ENCODE assay signal across 24 mouse cellular contexts in genomic region chr17:46993625-46994024, GRCm38 (mm10). TPM values are rescaled to one million over a fixed set of nuclear protein-coding genes. Genes with fewer than 3 reads are reported as not detected.
DNase-seq lines count a peak whose midpoint lies in the region; ATAC-seq and TF ChIP-seq lines count a peak whose summit lies in the region.
"Had no signal": no experiment of that assay in that cellular context is flagged by ENCODE, and none has a peak within 500 bp of the region (broad histone marks: within the 10 kb centered on the region; RNA-seq: fewer than 3 reads in every experiment).

No protein-coding gene starts in this region.

- no peak for TF ChIP-seq RAD21 in CH12.LX (IDR thresholded peaks at IDR 0.05; ENCODE audit: low read depth, low read length)

- no peak overlapping the region for H3K4me3 ChIP-seq in liver, adult 2 months (ENCODE audit: insufficient read depth, low read depth, low read length)
- H3K4me3 ChIP-seq in liver, embryonic 11.5 days (ENCODE audit: low read depth, low read length), result no peak overlapping the region
- no peak overlapping the region for H3K4me3 ChIP-seq in CH12.LX (replicated peaks in 1 of 3; ENCODE audit: low read depth in 2 of 3, low read length in 2 of 3, poor library complexity in 1 of 3)
- H3K4me3 ChIP-seq in liver, embryonic 13.5 days (replicated peaks), result no peak overlapping the region
- no peak overlapping the region for H3K4me3 ChIP-seq in liver, embryonic 16.5 days (ENCODE audit: low read depth, low read length)
- no peak overlapping the region for H3K4me3 ChIP-seq in hindbrain, embryonic 14.5 days (replicated peaks; ENCODE audit: low read length)
- H3K4me3 ChIP-seq: embryonic facial prominence, embryonic 10.5 days; embryonic facial prominence, embryonic 12.5 days; forebrain, embryonic 13.5 days had no signal

- no peak overlapping the region for H3K4me2 ChIP-seq in liver, embryonic 11.5 days
- no peak overlapping the region for H3K4me2 ChIP-seq in CH12.LX (ENCODE audit: insufficient read depth, low read depth, poor library complexity, severe bottlenecking)
- no peak overlapping the region for H3K4me2 ChIP-seq in liver, embryonic 13.5 days
- no peak overlapping the region for H3K4me2 ChIP-seq in liver, embryonic 16.5 days (ENCODE audit: low read depth, low read length)
- H3K4me2 ChIP-seq in hindbrain, embryonic 14.5 days (replicated peaks), result no peak overlapping the region
- H3K4me2 ChIP-seq: embryonic facial prominence, embryonic 12.5 days; forebrain, embryonic 13.5 days had no signal

- no peak for TF ChIP-seq POLR2A in liver, adult 2 months (IDR thresholded peaks at IDR 0.05; ENCODE audit: extremely low read depth, insufficient read depth, low read length)
- TF ChIP-seq POLR2A in CH12.LX (IDR thresholded peaks at IDR 0.05; ENCODE audit: low read depth, low read length), result no peak

- peaks cover 24% of the 10 kb centered on the region for H3K79me2 ChIP-seq in liver, adult 2 months (ENCODE audit: control insufficient read depth, insufficient read depth, low read length)
- H3K79me2 ChIP-seq in CH12.LX (replicated peaks; ENCODE audit: control insufficient read depth, extremely low read depth, insufficient read depth, poor library complexity, severe bottlenecking), result peaks cover 34% of the 10 kb centered on the region

- H3K27ac ChIP-seq in liver, adult 2 months (replicated peaks; ENCODE audit: insufficient read depth, low read depth, low read length), result peak overlapping the region; percentile 89
- H3K27ac ChIP-seq in liver, embryonic 11.5 days (ENCODE audit: low read depth, low read length), result no peak overlapping the region
- H3K27ac ChIP-seq in CH12.LX (ENCODE audit: insufficient read depth, low read depth), result 0 out of 2 replicates have a peak overlapping the region, but pooled peaks have one; percentile 13
- peak overlapping the region; percentile 69 for H3K27ac ChIP-seq in liver, embryonic 13.5 days
- H3K27ac ChIP-seq in liver, embryonic 16.5 days (ENCODE audit: low read length), result peak overlapping the region; percentile 73
- H3K27ac ChIP-seq in hindbrain, embryonic 14.5 days, result no peak overlapping the region
- H3K27ac ChIP-seq: embryonic facial prominence, embryonic 10.5 days; embryonic facial prominence, embryonic 12.5 days; forebrain, embryonic 13.5 days had no signal

- dilution Hi-C loops in CH12.LX (cut with MboI; ENCODE audit: extremely low pct_ligation_motif_present, extremely low pct_unique_long_range_greater_than_20kb, low sequenced_read_pairs), result no loop called here

- in situ Hi-C loops in CH12.LX (cut with MboI; ENCODE audit: low pct_ligation_motif_present, low pct_unique_long_range_greater_than_20kb, low sequenced_read_pairs), result loop anchor here (25.0 kb wide), 1 partner anchor 756 kb away; the partner anchor contains the start of genes Polr1c and Yipf3

- peaks cover 41% of the 10 kb centered on the region for H3K36me3 ChIP-seq in liver, adult 2 months (ENCODE audit: control insufficient read depth, insufficient read depth, low read length)
- peaks cover 45% of the 10 kb centered on the region for H3K36me3 ChIP-seq in liver, embryonic 11.5 days (ENCODE audit: control insufficient read depth, insufficient read depth, low read length)
- H3K36me3 ChIP-seq in CH12.LX (replicated peaks in 1 of 2; ENCODE audit: control insufficient read depth in 1 of 2, insufficient read depth in 1 of 2, low read length in 1 of 2), result peaks cover 61 to 92% of the 10 kb centered on the region in 2 experiments
- H3K36me3 ChIP-seq in liver, embryonic 13.5 days, result peaks cover 92% of the 10 kb centered on the region
- peaks cover 19% of the 10 kb centered on the region for H3K36me3 ChIP-seq in liver, embryonic 16.5 days (ENCODE audit: control insufficient read depth, insufficient read depth)
- peaks cover 64% of the 10 kb centered on the region for H3K36me3 ChIP-seq in hindbrain, embryonic 14.5 days (replicated peaks; ENCODE audit: control insufficient read depth, insufficient read depth)

- TF ChIP-seq CTCF in liver, adult 2 months (IDR thresholded peaks at IDR 0.05; ENCODE audit: low read depth, low read length), result no peak
- no peak for TF ChIP-seq CTCF in CH12.LX (conservative IDR thresholded peaks at IDR 0.05 in 1 of 2, IDR thresholded peaks at IDR 0.05 in 1 of 2; ENCODE audit: low read depth in 2 of 2, low read length in 2 of 2)

- TF ChIP-seq EP300 in CH12.LX (IDR thresholded peaks at IDR 0.05; ENCODE audit: low read length), result no peak

- no peak for ATAC-seq in liver, embryonic 11.5 days (replicated peaks; ENCODE audit: low FRiP score)
- ATAC-seq in liver, embryonic 13.5 days (ENCODE audit: low read depth), result no peak
- no peak for ATAC-seq in liver, embryonic 16.5 days (ENCODE audit: low read depth)
- no peak for ATAC-seq in hindbrain, embryonic 14.5 days (ENCODE audit: low FRiP score)
- ATAC-seq: activated CD4-positive, CD25-positive, alpha-beta regulatory T cell, adult 4 months; forebrain, embryonic 13.5 days; forebrain, embryonic 16.5 days; Patski had no signal

- no peaks in the 10 kb centered on the region for H3K27me3 ChIP-seq in liver, adult 2 months (ENCODE audit: control insufficient read depth, insufficient read depth, low read length)
- no peaks in the 10 kb centered on the region for H3K27me3 ChIP-seq in liver, embryonic 11.5 days (replicated peaks; ENCODE audit: control insufficient read depth, insufficient read depth, low read length)
- H3K27me3 ChIP-seq in CH12.LX (replicated peaks), result no peaks in the 10 kb centered on the region
- no peaks in the 10 kb centered on the region for H3K27me3 ChIP-seq in liver, embryonic 13.5 days
- no peaks in the 10 kb centered on the region for H3K27me3 ChIP-seq in liver, embryonic 16.5 days (ENCODE audit: control insufficient read depth, insufficient read depth, low read depth, low read length)
- no peaks in the 10 kb centered on the region for H3K27me3 ChIP-seq in hindbrain, embryonic 14.5 days (ENCODE audit: control insufficient read depth, insufficient read depth, low read length)
- H3K27me3 ChIP-seq: embryonic facial prominence, embryonic 12.5 days; forebrain, embryonic 13.5 days; Patski had no signal

- no peak overlapping the region for H3K9ac ChIP-seq in liver, adult 2 months (ENCODE audit: low read depth, low read length)
- H3K9ac ChIP-seq in liver, embryonic 11.5 days (ENCODE audit: low read depth, low read length), result no peak overlapping the region
- no peak overlapping the region for H3K9ac ChIP-seq in CH12.LX (ENCODE audit: insufficient read depth, low read depth)
- no peak overlapping the region for H3K9ac ChIP-seq in liver, embryonic 13.5 days
- H3K9ac ChIP-seq in liver, embryonic 16.5 days (ENCODE audit: low read depth, low read length), result no peak overlapping the region
- no peak overlapping the region for H3K9ac ChIP-seq in hindbrain, embryonic 14.5 days
- H3K9ac ChIP-seq: embryonic facial prominence, embryonic 12.5 days; forebrain, embryonic 13.5 days had no signal

- DNase-seq in liver, adult 2 months (ENCODE audit: extremely low read depth, low read depth, low spot score), result peak; percentile 72
- DNase-seq in liver, embryonic 11.5 days (ENCODE audit: low spot score), result no peak
- DNase-seq in CH12.LX (ENCODE audit: extremely low read depth), result no peak
- DNase-seq in liver, embryonic 13.5 days, result no peak
- no peak for DNase-seq in frontal cortex, postnatal 25 days (ENCODE audit: low spot score in 2 of 2)
- no peak for DNase-seq in hindbrain, embryonic 14.5 days (ENCODE audit: low spot score)
- DNase-seq in cerebellum, adult 8-10 months, result no peak
- DNase-seq: adrenal gland, adult 8-10 months; adrenal gland, postnatal 14 days; adrenal gland, postnatal 36 days; cerebellum, adult 11-12 months; cerebellum, adult 2 months; cerebellum, adult 9-11 months; cerebellum, postnatal 14 days; cerebellum, postnatal 36 days; embryo, embryonic 11 days had no signal

- H3K9me3 ChIP-seq in liver, embryonic 11.5 days (ENCODE audit: control insufficient read depth, low read length), result no peaks in the 10 kb centered on the region
- H3K9me3 ChIP-seq in CH12.LX (replicated peaks; ENCODE audit: low read length), result no peaks in the 10 kb centered on the region
- H3K9me3 ChIP-seq in liver, embryonic 13.5 days (replicated peaks), result no peaks in the 10 kb centered on the region
- H3K9me3 ChIP-seq in liver, embryonic 16.5 days (replicated peaks; ENCODE audit: control insufficient read depth, low read length), result no peaks in the 10 kb centered on the region
- no peaks in the 10 kb centered on the region for H3K9me3 ChIP-seq in hindbrain, embryonic 14.5 days (ENCODE audit: control insufficient read depth, low read length)
- H3K9me3 ChIP-seq: embryonic facial prominence, embryonic 10.5 days; embryonic facial prominence, embryonic 12.5 days; forebrain, embryonic 13.5 days; G1E had no signal

- WGBS in liver, adult 2 months, result 57% methylated on average over 8 of the region's 8 CpGs
- WGBS in liver, embryonic 11.5 days, result 93% methylated on average over 8 of the region's 8 CpGs
- 88% methylated on average over 8 of the region's 8 CpGs for WGBS in liver, embryonic 13.5 days (ENCODE audit: insufficient replicate concordance)
- WGBS in liver, embryonic 16.5 days (ENCODE audit: insufficient replicate concordance), result 87% methylated on average over 8 of the region's 8 CpGs
- 94% methylated on average over 8 of the region's 8 CpGs for WGBS in hindbrain, embryonic 14.5 days

- peaks cover 13% of the 10 kb centered on the region for H3K4me1 ChIP-seq in liver, adult 2 months (ENCODE audit: control insufficient read depth, insufficient read depth, low read length)
- H3K4me1 ChIP-seq in liver, embryonic 11.5 days (replicated peaks; ENCODE audit: control insufficient read depth, insufficient read depth, low read length), result no peaks in the 10 kb centered on the region; the same call in 1 of the 2 replicates
- peaks cover 13 to 66% of the 10 kb centered on the region in 2 experiments for H3K4me1 ChIP-seq in CH12.LX (ENCODE audit: control insufficient read depth in 1 of 2, insufficient read depth in 2 of 2)
- H3K4me1 ChIP-seq in liver, embryonic 13.5 days (replicated peaks), result peaks cover 8% of the 10 kb centered on the region; the same call in 1 of the 2 replicates
- H3K4me1 ChIP-seq in liver, embryonic 16.5 days (ENCODE audit: control insufficient read depth, low read depth, low read length), result peaks cover 3% of the 10 kb centered on the region
- H3K4me1 ChIP-seq in hindbrain, embryonic 14.5 days (replicated peaks; ENCODE audit: control insufficient read depth, insufficient read depth, low read length), result no peaks in the 10 kb centered on the region
- H3K4me1 ChIP-seq: forebrain, embryonic 13.5 days had no signal

TF ChIP-seq in CH12.LX, 34 proteins besides CTCF, POLR2A, EP300 and RAD21 (continues in another document):
- TF ChIP-seq CHD2 (IDR thresholded peaks at IDR 0.05; ENCODE audit: low read length), result no peak

RNA-seq across cellular contexts. Expression of gene Ubr2, which starts 16.7 kb away (rescaled TPM):
- total RNA-seq in liver, adult 2 months (2014; rRNA removed), result 36.0 and 37.4 TPM in 2 replicates
- polyA plus RNA-seq in liver, adult 2 months (2012; rRNA removed), result 20.8 and 29.9 TPM in 2 replicates
- 19.1 and 20.7 TPM in 2 replicates for polyA plus RNA-seq in liver, embryonic 11.5 days (2014; fragmentation: Nextera tagmentation; extraction: Ambion mirVana)
- total RNA-seq in CH12.LX (2012; rRNA removed) (32.2 and 39.6 TPM in 2 replicates), CH12.LX (2014; rRNA removed) (19.5 and 20.4 TPM in 2 replicates)
- polyA plus RNA-seq in CH12.LX (2012; ENCODE audit: insufficient read length, low read depth), result 50.9 and 52.6 TPM in 2 replicates
- 7.0 and 7.8 TPM in 2 replicates for polyA plus RNA-seq in liver, embryonic 13.5 days (2015; fragmentation: Nextera tagmentation; extraction: Ambion mirVana)
- polyA plus RNA-seq in liver, embryonic 16.5 days (2015; fragmentation: Nextera tagmentation; extraction: Ambion mirVana), result 8.6 and 9.5 TPM in 2 replicates
- 22.5 and 22.9 TPM in 2 replicates for polyA plus RNA-seq in hindbrain, embryonic 14.5 days (2014; fragmentation: Nextera tagmentation; extraction: Ambion mirVana)

Comparison
In these comparisons a context has a peak if more than half of its experiments do, and no peak if none do; other contexts are left out.
1. H3K27ac ChIP-seq: peak in liver, adult 2 months (single experiment), CH12.LX (single experiment), liver, embryonic 13.5 days (single experiment) and liver, embryonic 16.5 days (single experiment); none in liver, embryonic 11.5 days (single experiment) and hindbrain, embryonic 14.5 days (single experiment).